Mouse (Mus musculus): ENCODE measurements around the gene Tmod3.

GRCm38 (mm10) chr9:75498571-75498970 is 60.9 kb downstream of the Tmod3 start:
- TF ChIP-seq POLR2A (IDR thresholded peaks at IDR 0.05; ENCODE audit: borderline replicate concordance, low read depth, low read length) (no peak), CTCF (IDR thresholded peaks at IDR 0.05; ENCODE audit: low read depth, low read length) (no peak)
